Mouse (Mus musculus) testis, adult 2 months (tissue): ENCODE measurements at regions not wholly inside any gene's neighbourhood (a gene's known extent, or its start where the extent isn't known, plus 50 kb on each side); places are given as distances from the start of the nearest gene placed in this dataset.

Experiments
- H3K27ac ChIP-seq: fragments of 200-500 bp; 2 replicates; pipeline ENCODE4 v1.5.1; 2012; ENCODE audit warnings: low read depth, low read length; ENCODE audit not compliant: control insufficient read depth, insufficient read depth
- H3K27me3 ChIP-seq: fragments of 200-500 bp; 2 replicates; pipeline ENCODE4 v1.6.1; 2012; ENCODE audit warnings: mild to moderate bottlenecking, low read length, moderate library complexity; ENCODE audit not compliant: control insufficient read depth, insufficient read depth
- H3K36me3 ChIP-seq: fragments of 200-500 bp; 2 replicates; pipeline ENCODE4 v1.6.1; 2012; ENCODE audit warnings: mild to moderate bottlenecking, low read length; ENCODE audit not compliant: control insufficient read depth, insufficient read depth
- H3K4me1 ChIP-seq: fragments of 200-500 bp; 2 replicates; pipeline ENCODE4 v1.6.1; 2012; ENCODE audit warnings: low read length; ENCODE audit not compliant: control insufficient read depth, insufficient read depth
- H3K4me3 ChIP-seq: fragments of 200-500 bp; 2 replicates; pipeline ENCODE4 v1.5.1; 2012; ENCODE audit warnings: low read depth, mild to moderate bottlenecking, low read length, moderate library complexity, mixed read lengths; ENCODE audit not compliant: control insufficient read depth
- CTCF ChIP-seq: fragments of 200-500 bp; IDR thresholded peaks from 2 replicates; pipeline ENCODE4 v1.5.1; 2012; ENCODE audit warnings: low read depth, mild to moderate bottlenecking, inconsistent platforms, low read length, moderate library complexity; ENCODE audit not compliant: control insufficient read depth, insufficient read depth, insufficient replicate concordance
- POLR2A ChIP-seq: fragments of 200-500 bp; IDR thresholded peaks from 2 replicates; pipeline ENCODE4 v1.6.1; 2012; ENCODE audit warnings: low read depth, mild to moderate bottlenecking, inconsistent platforms, low read length, moderate library complexity; ENCODE audit not compliant: control insufficient read depth

DNA sequence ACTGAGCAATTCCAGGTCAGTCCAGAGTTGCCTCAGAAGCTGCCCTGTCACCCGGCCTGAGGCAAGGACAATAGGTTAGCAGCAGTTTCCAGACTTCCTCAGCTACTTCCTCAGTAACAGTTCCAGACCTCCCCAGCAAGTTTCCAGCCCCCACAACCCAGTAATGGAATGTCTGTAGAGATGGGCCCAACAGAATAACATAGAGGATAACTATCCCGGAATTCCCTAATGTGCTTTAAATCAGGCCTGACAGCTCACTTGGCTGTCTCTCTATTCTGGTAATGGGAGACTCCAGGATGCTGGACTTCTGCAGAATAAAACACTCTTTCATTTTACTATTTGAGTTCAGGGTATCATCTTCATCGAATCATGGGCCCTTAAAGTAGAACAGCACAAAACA lies 268.4 kb upstream of the Tsc22d2 start:
- H3K36me3 ChIP-seq = no peaks in the 10 kb centered on the region
- H3K4me3 ChIP-seq = no peak overlapping the region
- no peaks in the 10 kb centered on the region for H3K27me3 ChIP-seq
- no peak for TF ChIP-seq CTCF
- no peaks in the 10 kb centered on the region for H3K4me1 ChIP-seq
- H3K27ac ChIP-seq = no peak overlapping the region

- no peak overlapping the region for H3K4me3 ChIP-seq
- H3K36me3 ChIP-seq = no peaks in the 10 kb centered on the region
- TF ChIP-seq CTCF (no peak), POLR2A (no peak)
- no peaks in the 10 kb centered on the region for H3K4me1 ChIP-seq
- no peak overlapping the region for H3K27ac ChIP-seq
- H3K27me3 ChIP-seq = no peaks in the 10 kb centered on the region
Measured at GRCm38 (mm10) chr3:58146762-58147161, 267.8 kb upstream of the Tsc22d2 start.

GRCm38 (mm10) chr3:58153141-58153540 lies 261.4 kb upstream of the Tsc22d2 start:
- Histone ChIP-seq H3K4me1 (no peaks in the 10 kb centered on the region), H3K36me3 (no peaks in the 10 kb centered on the region), H3K27me3 (no peaks in the 10 kb centered on the region), H3K27ac (no peak overlapping the region), H3K4me3 (no peak overlapping the region)
- no peak for TF ChIP-seq CTCF
- TF ChIP-seq POLR2A = no peak

DNA sequence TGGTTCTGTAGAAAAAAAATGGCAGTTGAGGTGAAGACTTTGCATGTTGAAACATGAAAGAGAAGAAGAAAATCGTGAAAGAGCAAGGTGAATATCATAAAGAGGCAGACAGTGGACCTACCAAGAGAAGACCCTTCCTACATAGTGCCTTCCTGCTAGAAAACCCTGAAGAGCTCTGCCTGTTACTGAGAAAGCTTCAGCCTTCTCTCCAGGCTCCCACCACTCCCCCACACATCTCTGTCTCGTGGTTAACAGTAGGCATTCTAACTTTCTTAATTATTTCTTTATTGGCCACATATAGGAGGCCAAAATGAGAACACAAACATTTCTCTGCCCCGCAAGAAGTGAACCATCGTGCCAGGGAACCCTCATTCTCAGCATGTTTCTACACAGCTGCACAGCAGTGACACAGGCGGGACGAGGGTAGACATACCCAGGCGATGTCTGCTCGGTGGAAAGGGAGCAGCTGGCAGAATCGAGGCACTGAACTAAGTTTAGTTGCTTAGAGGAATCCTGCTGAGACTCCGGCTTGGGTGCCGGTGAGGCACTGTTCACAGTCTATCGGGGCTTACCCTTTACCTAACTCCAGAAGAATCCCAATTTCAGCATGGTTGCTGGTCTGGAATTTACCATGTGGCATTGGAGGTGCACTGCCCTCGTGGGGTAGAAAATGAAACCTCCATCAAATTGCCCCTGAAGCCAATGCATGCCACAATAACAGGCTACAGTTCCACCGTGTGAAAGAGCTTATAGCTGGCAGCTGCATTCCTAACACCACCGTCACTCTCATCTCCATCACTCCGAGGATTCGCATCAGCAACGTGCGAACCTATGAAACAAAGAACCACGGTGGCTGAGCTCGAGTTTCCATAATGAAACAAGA lies 260.4 kb upstream of the Tsc22d2 start:
- H3K4me1 ChIP-seq = no peaks in the 10 kb centered on the region
- no peaks in the 10 kb centered on the region for H3K36me3 ChIP-seq
- no peaks in the 10 kb centered on the region for H3K27me3 ChIP-seq
- no peak overlapping the region for H3K27ac ChIP-seq
- H3K4me3 ChIP-seq = no peak overlapping the region
- TF ChIP-seq POLR2A (no peak), CTCF (no peak)

- no peaks in the 10 kb centered on the region for H3K27me3 ChIP-seq
Measured at GRCm38 (mm10) chr3:58159384-58159783, 255.1 kb upstream of the Tsc22d2 start.

DNA sequence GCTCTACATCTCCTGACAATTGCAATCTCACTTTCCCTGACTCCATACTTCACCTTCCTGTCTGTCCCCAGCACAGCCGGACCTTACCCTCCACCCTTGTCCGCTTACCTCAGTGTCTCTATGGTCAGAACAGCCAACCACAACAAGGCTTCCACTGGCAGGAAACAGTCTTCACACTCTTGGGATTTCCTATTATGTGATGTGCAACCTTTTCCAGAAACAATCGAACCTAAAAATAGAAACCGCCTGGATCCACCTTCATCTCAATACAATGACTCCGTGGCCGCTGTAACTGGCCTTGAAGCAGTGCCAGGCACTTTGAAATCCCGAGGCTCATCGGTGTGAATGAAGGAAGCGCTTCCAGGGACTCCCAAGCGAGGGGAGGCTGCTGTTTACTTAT lies 252.3 kb upstream of the Tsc22d2 start:
- peak overlapping the region; percentile 62 for H3K4me3 ChIP-seq
- H3K27ac ChIP-seq = peak overlapping the region; percentile 37; the same call in 1 of the 2 replicates
- no peaks in the 10 kb centered on the region for H3K27me3 ChIP-seq
- TF ChIP-seq POLR2A (no peak), CTCF (no peak)
- no peaks in the 10 kb centered on the region for H3K36me3 ChIP-seq
- H3K4me1 ChIP-seq = peaks cover 11% of the 10 kb centered on the region

More at GRCm38 (mm10) chr3:58159384-58159783, 255.1 kb upstream of the Tsc22d2 start:
- H3K4me1 ChIP-seq = peaks cover 9% of the 10 kb centered on the region
- no peak overlapping the region for H3K27ac ChIP-seq
- H3K36me3 ChIP-seq = no peaks in the 10 kb centered on the region
- TF ChIP-seq POLR2A = no peak
- TF ChIP-seq CTCF = 0 out of 2 replicates have a peak, but pooled peaks have one; percentile 18
- no peak overlapping the region for H3K4me3 ChIP-seq

- TF ChIP-seq CTCF (peak; percentile 59; the same call in 1 of the 2 replicates), POLR2A (no peak)
- H3K4me3 ChIP-seq = peak overlapping the region; percentile 62
- peaks cover 13% of the 10 kb centered on the region for H3K4me1 ChIP-seq
- no peaks in the 10 kb centered on the region for H3K27me3 ChIP-seq
- peak overlapping the region; percentile 50 for H3K27ac ChIP-seq
- no peaks in the 10 kb centered on the region for H3K36me3 ChIP-seq
Measured at GRCm38 (mm10) chr3:58163806-58164205, 250.7 kb upstream of the Tsc22d2 start.
